Mouse (Mus musculus) thymus, adult 2 months (tissue): Measurements from ENCODE around the gene Hoxa4.

Experiments
- CTCF ChIP-seq: fragments of 200-500 bp; IDR thresholded peaks from 2 replicates; pipeline ENCODE4 v1.5.1; 2012; ENCODE audit warnings: mild to moderate bottlenecking, control low read depth, low read length, moderate library complexity, borderline replicate concordance; ENCODE audit not compliant: control insufficient read depth, poor library complexity, insufficient read depth; ENCODE audit errors: extremely low read depth
- POLR2A ChIP-seq: fragments of 200-500 bp; IDR thresholded peaks from 2 replicates; pipeline ENCODE4 v1.6.1; 2012; ENCODE audit warnings: mild to moderate bottlenecking, low read length, control low read depth, moderate library complexity; ENCODE audit not compliant: control insufficient read depth, poor library complexity, insufficient read depth; ENCODE audit errors: extremely low read depth

DNA sequence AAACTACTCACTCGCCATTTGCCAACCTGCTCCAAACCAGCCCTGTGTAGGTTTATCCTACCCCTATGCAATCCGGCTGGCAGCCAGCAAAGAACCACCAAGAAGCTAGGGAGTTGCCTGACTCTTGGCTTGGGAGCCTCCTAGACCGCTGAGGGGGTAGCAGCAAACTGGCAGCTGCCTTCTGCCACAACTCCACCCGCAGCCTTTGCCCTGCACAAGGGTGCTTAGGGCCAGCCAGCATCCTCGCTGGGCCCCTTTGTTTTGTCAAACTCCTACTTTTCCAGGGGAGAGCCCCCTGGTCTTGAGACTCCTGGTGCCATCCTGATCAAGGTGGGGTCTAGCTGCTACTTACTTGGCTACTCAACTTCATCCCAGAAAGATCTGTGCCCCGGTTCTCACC, 6.9 kb downstream of the Hoxa4 start:
- TF ChIP-seq POLR2A (no peak), CTCF (no peak)
